Mouse (Mus musculus): ENCODE data around the gene Dnase1. TPM values are rescaled to one million over a fixed set of nuclear protein-coding genes. Genes with fewer than 3 reads are reported as not detected.

Gene Dnase1
- polyA plus RNA-seq, 1 experiment from 2014 or later, result 3.2 TPM

- H3K9me3 ChIP-seq (replicated peaks), result no peaks in the 10 kb centered on the region
- no peak for ATAC-seq
- H3K27ac ChIP-seq, result no peak overlapping the region
- 0 out of 2 replicates have a peak, but pooled peaks cover 4% of the 10 kb centered on the region for H3K27me3 ChIP-seq (replicated peaks)
- H3K9ac ChIP-seq, result no peak overlapping the region
- 74% methylated on average over 5 of the region's 5 CpGs for WGBS (ENCODE audit: insufficient replicate concordance)
- H3K36me3 ChIP-seq, result no peaks in the 10 kb centered on the region
- H3K4me3 ChIP-seq, result no peak overlapping the region
- H3K4me2 ChIP-seq, result no peak overlapping the region
- H3K4me1 ChIP-seq, result peaks cover 30% of the 10 kb centered on the region
These were observed 7.3 kb upstream of the Dnase1 start for GRCm38 (mm10) chr16:4029371-4029841.

DNA sequence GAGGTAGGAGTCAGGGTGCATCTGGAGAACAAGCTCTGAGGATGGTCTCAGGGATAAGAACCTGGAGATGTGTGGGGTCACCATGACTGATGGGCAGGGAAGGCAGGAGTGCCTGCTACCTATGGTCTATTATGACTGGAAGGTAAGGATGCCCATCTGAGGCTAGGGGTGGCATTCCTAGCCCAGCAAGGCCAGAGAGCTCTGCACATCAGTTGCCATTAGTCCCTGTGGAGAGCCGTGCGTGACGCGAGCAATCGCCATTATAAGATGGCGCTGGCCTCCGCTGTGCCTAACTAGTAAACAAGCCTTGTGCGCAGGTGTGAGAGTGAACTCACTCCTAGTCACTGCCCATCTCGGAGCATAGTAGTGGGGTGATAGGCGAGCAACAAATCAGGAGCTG lies 6.2 kb upstream of the Dnase1 start:
- Histone ChIP-seq H3K27ac (no peak overlapping the region), H3K4me3 (no peak overlapping the region), H3K4me1 (peaks cover 37% of the 10 kb centered on the region), H3K36me3 (no peaks in the 10 kb centered on the region), H3K27me3 (replicated peaks) (0 out of 2 replicates have a peak, but pooled peaks cover 4% of the 10 kb centered on the region), H3K9ac (no peak overlapping the region), H3K4me2 (no peak overlapping the region), H3K9me3 (replicated peaks) (no peaks in the 10 kb centered on the region)
- ATAC-seq, result no peak
- 89% methylated on average over 10 of the region's 10 CpGs for WGBS (ENCODE audit: insufficient replicate concordance)

DNA sequence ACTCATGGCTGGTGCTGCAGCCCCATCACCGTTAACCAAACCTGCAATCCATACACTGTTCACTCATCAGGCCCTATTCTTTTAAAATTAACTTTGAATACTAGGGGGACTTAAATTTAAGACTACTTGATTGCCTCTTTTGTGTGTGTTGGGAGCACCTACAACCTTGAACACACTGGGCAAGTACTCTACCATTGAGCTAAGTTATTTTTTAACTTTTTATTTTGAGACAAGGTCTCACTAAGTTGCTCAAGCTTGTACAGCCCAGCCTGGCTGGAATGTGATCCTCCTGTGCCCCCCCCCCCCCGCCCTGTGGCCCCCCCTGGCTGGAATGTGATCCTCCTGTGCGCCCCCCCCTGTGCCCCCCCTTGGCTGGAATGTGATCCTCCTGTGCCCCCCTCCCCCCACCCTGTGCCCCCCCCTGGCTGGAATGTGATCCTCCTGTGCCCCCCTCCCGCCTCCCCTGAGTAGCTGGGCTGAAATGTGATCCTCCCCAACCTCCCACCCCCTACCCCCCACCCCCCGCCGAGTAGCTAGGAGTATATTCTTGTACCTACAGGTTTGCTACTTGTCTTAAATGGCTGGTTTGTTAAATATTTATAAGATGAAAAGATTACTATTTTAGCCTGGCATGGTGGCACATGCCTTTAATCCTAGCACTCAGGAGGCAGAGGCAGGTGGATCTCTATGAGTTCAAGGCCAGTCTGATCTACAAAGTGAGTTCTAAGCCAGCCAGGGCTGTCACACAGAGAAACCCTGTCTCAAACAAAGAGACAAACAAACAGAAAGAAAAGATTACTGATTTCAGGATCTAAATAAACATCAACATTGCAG lies 5.1 kb upstream of the Dnase1 start:
- H3K4me1 ChIP-seq, result peaks cover 37% of the 10 kb centered on the region
- H3K9ac ChIP-seq, result no peak overlapping the region
- 0 out of 2 replicates have a peak, but pooled peaks cover 4% of the 10 kb centered on the region for H3K27me3 ChIP-seq (replicated peaks)
- ATAC-seq, result no peak
- H3K9me3 ChIP-seq (replicated peaks), result no peaks in the 10 kb centered on the region
- WGBS (ENCODE audit: insufficient replicate concordance), result 74% methylated on average over 4 of the region's 6 CpGs
- peaks cover 5% of the 10 kb centered on the region for H3K36me3 ChIP-seq
- H3K4me2 ChIP-seq, result no peak overlapping the region
- no peak overlapping the region for H3K4me3 ChIP-seq
- 0 out of 2 replicates have a peak overlapping the region, but pooled peaks have one; percentile 28 for H3K27ac ChIP-seq

DNA sequence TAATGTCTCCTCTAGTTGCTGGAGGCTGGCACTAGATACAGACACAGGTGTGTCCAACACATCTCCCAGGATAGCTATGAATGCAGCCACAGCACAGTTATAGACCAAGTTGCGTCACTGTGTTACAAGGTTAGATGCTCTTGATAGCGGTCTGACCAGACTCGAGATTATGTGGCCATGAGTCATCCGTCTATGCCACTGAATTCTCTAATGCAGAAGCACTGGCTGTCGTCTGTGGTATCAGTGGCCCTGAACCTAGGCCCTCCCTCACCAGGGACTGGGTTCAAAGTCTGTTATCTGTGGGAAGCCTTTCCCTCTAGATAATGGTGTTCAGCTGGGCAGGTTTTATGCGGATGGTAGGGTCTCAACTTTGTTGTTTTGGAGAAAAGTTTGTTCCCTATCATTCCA lies 4.4 kb upstream of the Dnase1 start:
- peaks cover 12% of the 10 kb centered on the region for H3K36me3 ChIP-seq
- H3K4me3 ChIP-seq, result no peak overlapping the region
- no peak overlapping the region for H3K4me2 ChIP-seq
- H3K9ac ChIP-seq, result no peak overlapping the region
- whole genome bisulfite sequencing (ENCODE audit: insufficient replicate concordance), result 25% methylated on average over 6 of the region's 6 CpGs
- ATAC-seq, result peak; percentile 68
- H3K27me3 ChIP-seq (replicated peaks), result 0 out of 2 replicates have a peak, but pooled peaks cover 2% of the 10 kb centered on the region
- H3K27ac ChIP-seq, result 0 out of 2 replicates have a peak overlapping the region, but pooled peaks have one; percentile 28
- no peaks in the 10 kb centered on the region for H3K9me3 ChIP-seq (replicated peaks)
- H3K4me1 ChIP-seq, result peaks cover 37% of the 10 kb centered on the region

- H3K9ac ChIP-seq, result no peak overlapping the region
- peaks cover 37% of the 10 kb centered on the region for H3K4me1 ChIP-seq
- 30% methylated on average over 5 of the region's 5 CpGs for WGBS (ENCODE audit: insufficient replicate concordance)
- no peaks in the 10 kb centered on the region for H3K27me3 ChIP-seq (replicated peaks)
- peak; percentile 67 for ATAC-seq
- H3K4me2 ChIP-seq, result peak overlapping the region; percentile 13; the same call in 1 of the 2 replicates
- H3K36me3 ChIP-seq, result peaks cover 28% of the 10 kb centered on the region
- no peaks in the 10 kb centered on the region for H3K9me3 ChIP-seq (replicated peaks)
- H3K27ac ChIP-seq, result 0 out of 2 replicates have a peak overlapping the region, but pooled peaks have one; percentile 43
- H3K4me3 ChIP-seq, result no peak overlapping the region
These were observed 2.8 kb upstream of the Dnase1 start for GRCm38 (mm10) chr16:4033971-4034370.

- H3K27ac ChIP-seq, result peak overlapping the region; percentile 43; the same call in 1 of the 2 replicates
- H3K9ac ChIP-seq, result no peak overlapping the region
- no peak overlapping the region for H3K4me3 ChIP-seq
- no peaks in the 10 kb centered on the region for H3K27me3 ChIP-seq (replicated peaks)
- no peak for ATAC-seq
- peaks cover 33% of the 10 kb centered on the region for H3K36me3 ChIP-seq
- WGBS (ENCODE audit: insufficient replicate concordance), result 76% methylated on average over 3 of the region's 3 CpGs
- H3K4me2 ChIP-seq, result no peak overlapping the region
- H3K4me1 ChIP-seq, result peaks cover 37% of the 10 kb centered on the region
- H3K9me3 ChIP-seq (replicated peaks), result no peaks in the 10 kb centered on the region
These were observed 2.3 kb upstream of the Dnase1 start for GRCm38 (mm10) chr16:4034476-4034875.

DNA sequence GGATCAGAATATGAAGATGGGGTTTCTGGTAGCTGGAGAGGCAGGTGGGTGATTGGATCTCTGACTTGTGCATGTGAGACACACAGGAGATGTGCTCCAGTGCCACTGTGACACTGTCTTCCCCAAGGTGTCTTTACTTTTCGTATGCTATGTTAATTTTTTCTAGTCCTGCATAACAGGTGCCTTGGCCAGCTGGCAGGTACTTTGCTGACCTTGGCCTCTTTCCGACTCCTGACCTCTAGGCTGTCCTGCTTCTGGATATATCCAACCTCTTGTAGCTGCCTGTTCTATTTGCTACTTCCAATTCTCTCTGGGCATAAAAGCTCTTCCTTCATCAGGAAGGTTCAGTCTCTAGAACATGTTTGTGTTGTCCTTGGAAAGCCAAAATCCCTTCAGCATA lies 1.2 kb upstream of the Dnase1 start:
- ATAC-seq, result no peak
- WGBS (ENCODE audit: insufficient replicate concordance), result 81% methylated on average over 2 of the region's 2 CpGs
- no peaks in the 10 kb centered on the region for H3K9me3 ChIP-seq (replicated peaks)

DNA sequence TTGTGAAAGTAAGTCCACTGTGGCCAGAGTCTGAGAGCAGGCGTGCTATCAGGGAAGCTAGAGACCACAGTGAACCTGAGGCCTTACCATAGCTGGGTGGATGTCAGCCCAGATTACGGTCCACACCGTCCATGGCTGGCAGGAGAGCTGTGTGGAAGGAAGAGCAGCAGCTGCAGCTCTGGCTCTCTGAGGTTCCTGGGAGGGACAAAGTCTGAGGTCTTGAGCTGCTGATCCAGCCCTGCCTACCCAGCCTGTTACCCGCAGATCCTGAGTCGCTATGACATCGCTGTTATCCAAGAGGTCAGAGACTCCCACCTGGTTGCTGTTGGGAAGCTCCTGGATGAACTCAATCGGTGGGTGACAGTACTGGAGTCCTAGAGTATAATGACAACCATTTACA lies 948 bp downstream of the Dnase1 start:
- no peak overlapping the region for H3K27ac ChIP-seq
- no peak for ATAC-seq
- no peak overlapping the region for H3K9ac ChIP-seq
- H3K4me2 ChIP-seq, result no peak overlapping the region
- peaks cover 24% of the 10 kb centered on the region for H3K4me1 ChIP-seq
- H3K36me3 ChIP-seq, result peaks cover 64% of the 10 kb centered on the region
- WGBS (ENCODE audit: insufficient replicate concordance), result 90% methylated on average over 7 of the region's 7 CpGs
- no peaks in the 10 kb centered on the region for H3K9me3 ChIP-seq (replicated peaks)
- no peaks in the 10 kb centered on the region for H3K27me3 ChIP-seq (replicated peaks)
- H3K4me3 ChIP-seq, result no peak overlapping the region

More for the DNA sequence above, 1.2 kb upstream of the Dnase1 start:
- Histone ChIP-seq H3K27me3 (replicated peaks) (no peaks in the 10 kb centered on the region), H3K4me3 (no peak overlapping the region), H3K9ac (no peak overlapping the region), H3K27ac (no peak overlapping the region), H3K36me3 (peaks cover 44% of the 10 kb centered on the region), H3K4me1 (peaks cover 37% of the 10 kb centered on the region), H3K4me2 (no peak overlapping the region)

GRCm38 (mm10) chr16:4040206-4040605 lies 3.5 kb downstream of the Dnase1 start:
- Histone ChIP-seq H3K27ac (no peak overlapping the region), H3K4me2 (no peak overlapping the region), H3K9me3 (replicated peaks) (no peaks in the 10 kb centered on the region), H3K36me3 (peaks cover 89% of the 10 kb centered on the region), H3K4me1 (no peaks in the 10 kb centered on the region; the same call in 1 of the 2 replicates), H3K9ac (no peak overlapping the region), H3K4me3 (no peak overlapping the region), H3K27me3 (replicated peaks) (no peaks in the 10 kb centered on the region)
- ATAC-seq, result no peak
- 74% methylated on average over 5 of the region's 5 CpGs for WGBS (ENCODE audit: insufficient replicate concordance)

DNA sequence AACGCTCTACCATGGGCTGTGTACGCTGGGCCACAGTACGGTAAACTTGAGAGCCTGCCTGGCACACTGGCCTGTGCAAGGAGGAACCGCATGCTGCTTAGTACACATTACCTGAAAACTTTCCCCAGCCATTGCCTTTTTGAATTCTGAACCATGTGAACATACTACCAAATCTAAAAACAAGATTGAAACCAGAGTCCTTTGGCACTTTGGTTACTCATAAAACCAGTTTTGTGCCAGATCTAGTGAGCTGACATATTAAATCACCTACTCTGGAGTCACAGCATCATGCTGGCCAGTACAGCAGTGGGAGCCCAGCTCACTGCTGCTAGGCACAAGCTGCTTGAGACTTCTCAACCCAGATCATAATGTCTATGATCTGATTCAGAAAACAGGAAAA lies 4.9 kb downstream of the Dnase1 start:
- ATAC-seq, result no peak
- Histone ChIP-seq H3K4me2 (no peak overlapping the region), H3K27ac (no peak overlapping the region), H3K27me3 (replicated peaks) (no peaks in the 10 kb centered on the region), H3K36me3 (peaks cover 99% of the 10 kb centered on the region), H3K9ac (no peak overlapping the region), H3K9me3 (replicated peaks) (no peaks in the 10 kb centered on the region), H3K4me1 (no peaks in the 10 kb centered on the region), H3K4me3 (no peak overlapping the region)
- 91% methylated on average over 4 of the region's 4 CpGs for WGBS (ENCODE audit: insufficient replicate concordance)

DNA sequence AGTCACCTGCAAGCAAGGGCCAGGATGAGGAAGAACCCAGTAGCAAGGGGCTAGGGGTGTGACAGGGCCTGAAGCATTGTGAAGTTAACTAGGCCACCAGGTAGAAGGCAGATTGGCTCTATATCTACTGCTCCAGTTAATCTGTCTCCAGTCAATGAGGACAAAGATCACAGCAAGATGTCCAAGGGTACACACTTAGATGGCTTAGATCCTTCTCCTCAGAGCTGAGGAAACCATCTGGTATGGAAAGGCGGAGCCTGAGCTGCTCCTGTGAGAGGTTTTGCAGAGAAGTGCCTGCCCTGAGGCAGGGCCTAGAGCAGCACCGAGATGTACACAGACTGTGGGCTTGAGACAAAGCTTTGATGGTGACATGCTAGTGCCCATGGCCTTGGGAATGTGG lies 7.4 kb downstream of the Dnase1 start:
- WGBS (ENCODE audit: insufficient replicate concordance), result 83% methylated on average over 2 of the region's 2 CpGs
- ATAC-seq, result no peak
- no peak overlapping the region for H3K4me3 ChIP-seq
- H3K9ac ChIP-seq, result no peak overlapping the region
- no peaks in the 10 kb centered on the region for H3K27me3 ChIP-seq (replicated peaks)
- no peak overlapping the region for H3K4me2 ChIP-seq
- H3K27ac ChIP-seq, result no peak overlapping the region
- H3K4me1 ChIP-seq, result no peaks in the 10 kb centered on the region
- H3K36me3 ChIP-seq, result peaks cover 98% of the 10 kb centered on the region
- no peaks in the 10 kb centered on the region for H3K9me3 ChIP-seq (replicated peaks)

DNA sequence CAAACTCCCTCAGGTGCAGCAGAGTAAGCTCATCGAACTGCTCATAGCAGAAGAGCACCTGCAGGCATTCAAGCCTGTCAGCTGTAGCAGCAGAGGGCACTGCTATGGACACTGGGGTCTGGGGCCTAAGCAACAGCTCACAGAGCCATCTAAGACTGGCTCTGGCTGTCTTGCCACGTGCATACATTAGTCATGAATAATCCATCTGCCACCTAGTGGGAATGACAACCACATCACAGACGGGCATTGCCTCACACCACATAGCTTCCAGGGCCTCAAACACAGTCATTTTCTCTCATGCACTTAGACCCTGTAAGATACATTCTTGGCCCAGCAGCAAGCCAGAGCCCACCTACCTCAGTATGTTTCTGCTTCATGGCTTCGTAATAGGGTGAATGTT lies 8.8 kb downstream of the Dnase1 start:
- Histone ChIP-seq H3K4me2 (no peak overlapping the region), H3K4me1 (no peaks in the 10 kb centered on the region), H3K9ac (no peak overlapping the region), H3K9me3 (replicated peaks) (no peaks in the 10 kb centered on the region), H3K27me3 (replicated peaks) (no peaks in the 10 kb centered on the region), H3K4me3 (no peak overlapping the region), H3K36me3 (peaks cover 98% of the 10 kb centered on the region), H3K27ac (no peak overlapping the region)
- no peak for ATAC-seq
- WGBS (ENCODE audit: insufficient replicate concordance), result 78% methylated on average over 4 of the region's 4 CpGs

Data from liver, embryonic 12.5 days (tissue).